Mouse (Mus musculus): ENCODE measurements at regions not wholly inside any gene's neighbourhood (a gene's known extent, or its start where the extent isn't known, plus 50 kb on each side); places are given as distances from the start of the nearest gene placed in this dataset.
"Not testable (repeated sequence)": the region's sequence is repeated elsewhere in the genome, so short reads cannot be mapped to it uniquely, and the experiment has no call there.

DNA sequence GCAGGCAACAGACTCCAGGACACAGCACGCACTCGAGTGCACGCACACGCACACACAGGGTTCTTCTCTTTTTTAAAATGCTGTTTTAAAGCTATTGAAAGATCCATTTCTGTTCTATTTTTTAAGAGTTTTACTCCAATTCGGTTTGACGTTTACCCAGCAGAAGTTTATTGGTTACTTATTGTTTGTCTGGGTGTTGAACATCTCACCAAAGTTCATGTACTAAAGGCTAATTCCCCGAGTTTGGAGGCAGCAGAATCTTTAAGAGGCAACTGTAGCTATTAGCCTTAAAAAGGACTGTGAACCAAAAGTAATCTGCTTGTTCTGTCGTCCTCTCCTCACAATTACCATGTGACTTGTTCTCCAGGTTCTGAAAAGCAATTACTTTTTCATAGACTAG lies 263.0 kb upstream of the Nfia start:
- no peak for TF ChIP-seq POLR2A (IDR thresholded peaks at IDR 0.05; ENCODE audit: borderline replicate concordance, insufficient read depth, low read length)
- TF ChIP-seq CTCF (IDR thresholded peaks at IDR 0.05; ENCODE audit: borderline replicate concordance, insufficient read depth, low read depth, low read length) = no peak
- no peaks in the 10 kb centered on the region for H3K27me3 ChIP-seq (ENCODE audit: control insufficient read depth, insufficient read depth, low read length)
- H3K4me1 ChIP-seq (ENCODE audit: control insufficient read depth, insufficient read depth, low read length) = no peaks in the 10 kb centered on the region
- H3K27ac ChIP-seq (ENCODE audit: insufficient read depth, low read length) = no peak overlapping the region
- DNase-seq = no peak
- no peak overlapping the region for H3K4me3 ChIP-seq (replicated peaks; ENCODE audit: insufficient read depth, low read depth, low read length)
- WGBS = 88% methylated on average over 8 of the region's 8 CpGs

DNA sequence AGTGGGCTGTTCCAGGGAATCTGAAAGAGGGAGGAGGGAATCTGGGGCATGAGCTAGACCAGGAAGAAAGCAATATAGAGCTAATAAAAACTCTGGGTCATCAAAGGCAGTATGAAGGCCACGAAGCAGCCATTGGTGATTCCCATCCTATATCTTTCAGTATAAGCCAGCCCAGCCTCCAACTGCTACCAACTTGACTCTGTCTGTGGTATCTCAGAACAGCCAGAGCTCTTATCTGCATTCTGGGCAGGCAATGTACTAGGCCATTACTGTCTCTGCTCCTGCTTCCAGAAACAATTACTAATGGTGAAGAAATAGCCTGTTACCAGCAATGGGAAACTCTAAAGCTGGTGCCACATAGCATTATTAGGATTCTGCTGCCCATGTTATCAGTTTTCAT lies 266.8 kb upstream of the Nfia start:
- Histone ChIP-seq H3K27ac (ENCODE audit: insufficient read depth, low read length) (no peak overlapping the region), H3K4me1 (ENCODE audit: control insufficient read depth, insufficient read depth, low read length) (no peaks in the 10 kb centered on the region), H3K27me3 (ENCODE audit: control insufficient read depth, insufficient read depth, low read length) (no peaks in the 10 kb centered on the region), H3K4me3 (replicated peaks; ENCODE audit: insufficient read depth, low read depth, low read length) (no peak overlapping the region)
- 96% methylated on average over 1 of the region's 1 CpGs for WGBS
- TF ChIP-seq POLR2A (IDR thresholded peaks at IDR 0.05; ENCODE audit: borderline replicate concordance, insufficient read depth, low read length) (no peak), CTCF (IDR thresholded peaks at IDR 0.05; ENCODE audit: borderline replicate concordance, insufficient read depth, low read depth, low read length) (no peak)
- no peak for DNase-seq

DNA sequence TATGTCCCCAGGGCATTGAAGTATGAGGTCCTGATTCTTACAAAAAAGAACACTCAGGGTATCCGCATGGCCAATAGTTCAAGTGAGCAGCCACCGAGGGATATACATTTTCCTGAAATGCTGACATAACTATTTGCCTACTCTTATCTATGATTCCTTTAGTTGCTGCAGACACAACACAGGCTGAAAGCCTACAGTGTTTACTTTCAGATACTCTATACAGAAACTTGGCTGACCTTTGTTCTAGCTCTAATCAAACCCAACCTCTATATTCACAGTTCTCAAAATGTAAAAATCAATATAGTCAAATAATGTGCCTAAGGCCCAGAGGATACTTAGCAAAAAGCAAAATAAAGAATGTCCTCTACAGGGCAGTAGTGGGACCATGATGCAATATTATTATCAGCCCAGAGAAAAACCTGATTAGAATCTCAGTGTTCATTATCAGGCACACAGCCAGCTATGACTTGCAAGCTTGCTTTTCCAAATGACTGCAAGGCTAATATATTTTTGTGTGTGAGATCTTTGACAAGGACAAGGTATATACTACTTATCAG lies 281.2 kb upstream of the Nfia start:
- TF ChIP-seq POLR2A (IDR thresholded peaks at IDR 0.05; ENCODE audit: borderline replicate concordance, insufficient read depth, low read length) (no peak), CTCF (IDR thresholded peaks at IDR 0.05; ENCODE audit: borderline replicate concordance, insufficient read depth, low read depth, low read length) (no peak)
- H3K27ac ChIP-seq (ENCODE audit: insufficient read depth, low read length) = no peak overlapping the region
- no peaks in the 10 kb centered on the region for H3K27me3 ChIP-seq (ENCODE audit: control insufficient read depth, insufficient read depth, low read length)
- no peaks in the 10 kb centered on the region for H3K4me1 ChIP-seq (ENCODE audit: control insufficient read depth, insufficient read depth, low read length)
- DNase-seq = no peak
- H3K4me3 ChIP-seq (replicated peaks; ENCODE audit: insufficient read depth, low read depth, low read length) = no peak overlapping the region
- WGBS = 92% methylated on average over 2 of the region's 2 CpGs

DNA sequence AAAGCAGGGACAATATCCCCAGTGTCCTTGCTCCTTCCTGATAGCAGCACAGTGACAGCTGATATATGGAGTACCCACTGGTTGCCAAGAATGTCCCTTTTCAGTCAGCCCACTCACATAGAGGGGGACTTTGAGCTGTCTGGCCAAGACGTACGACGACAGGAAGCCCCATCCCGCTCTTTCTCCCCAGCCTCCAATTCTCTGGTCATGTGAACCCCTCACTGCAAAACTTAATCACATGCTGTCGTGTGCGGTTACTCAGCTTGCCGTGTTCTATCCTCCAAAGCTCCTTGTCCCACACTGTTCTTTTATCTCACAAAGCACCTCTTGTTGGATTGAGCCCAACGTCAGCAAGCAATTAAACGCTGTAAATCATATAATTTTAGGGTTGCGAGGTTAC lies 286.2 kb upstream of the Nfia start:
- DNase-seq = no peak
- TF ChIP-seq CTCF (IDR thresholded peaks at IDR 0.05; ENCODE audit: borderline replicate concordance, insufficient read depth, low read depth, low read length) (no peak), POLR2A (IDR thresholded peaks at IDR 0.05; ENCODE audit: borderline replicate concordance, insufficient read depth, low read length) (no peak)
- H3K27ac ChIP-seq (ENCODE audit: insufficient read depth, low read length) = no peak overlapping the region
- 32% methylated on average over 10 of the region's 10 CpGs for WGBS
- no peaks in the 10 kb centered on the region for H3K27me3 ChIP-seq (ENCODE audit: control insufficient read depth, insufficient read depth, low read length)
- no peak overlapping the region for H3K4me3 ChIP-seq (replicated peaks; ENCODE audit: insufficient read depth, low read depth, low read length)
- H3K4me1 ChIP-seq (ENCODE audit: control insufficient read depth, insufficient read depth, low read length) = no peaks in the 10 kb centered on the region

DNA sequence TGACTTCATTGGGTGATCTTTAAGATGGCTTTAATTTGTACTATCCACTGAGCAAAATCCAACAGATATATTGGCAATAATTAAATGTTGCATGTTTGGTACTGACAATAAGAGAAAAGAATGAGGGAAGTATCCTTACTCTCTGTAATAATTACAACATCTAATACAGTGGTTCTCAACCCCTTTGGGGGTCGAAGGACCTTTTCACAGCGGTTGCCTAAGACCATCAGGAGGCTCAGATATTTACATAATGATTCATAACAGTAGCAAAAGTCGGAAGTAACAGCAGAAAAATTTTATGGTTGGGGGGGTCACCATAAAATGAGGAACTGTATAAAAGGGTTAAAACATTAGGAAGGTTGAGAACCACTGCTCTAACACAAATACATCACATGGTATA lies 287.3 kb upstream of the Nfia start:
- DNase-seq = no peak
- no peak overlapping the region for H3K27ac ChIP-seq (ENCODE audit: insufficient read depth, low read length)
- no peak overlapping the region for H3K4me3 ChIP-seq (replicated peaks; ENCODE audit: insufficient read depth, low read depth, low read length)
- WGBS = 93% methylated on average over 3 of the region's 3 CpGs
- TF ChIP-seq CTCF (IDR thresholded peaks at IDR 0.05; ENCODE audit: borderline replicate concordance, insufficient read depth, low read depth, low read length) (no peak), POLR2A (IDR thresholded peaks at IDR 0.05; ENCODE audit: borderline replicate concordance, insufficient read depth, low read length) (no peak)
- no peaks in the 10 kb centered on the region for H3K4me1 ChIP-seq (ENCODE audit: control insufficient read depth, insufficient read depth, low read length)
- no peaks in the 10 kb centered on the region for H3K27me3 ChIP-seq (ENCODE audit: control insufficient read depth, insufficient read depth, low read length)

DNA sequence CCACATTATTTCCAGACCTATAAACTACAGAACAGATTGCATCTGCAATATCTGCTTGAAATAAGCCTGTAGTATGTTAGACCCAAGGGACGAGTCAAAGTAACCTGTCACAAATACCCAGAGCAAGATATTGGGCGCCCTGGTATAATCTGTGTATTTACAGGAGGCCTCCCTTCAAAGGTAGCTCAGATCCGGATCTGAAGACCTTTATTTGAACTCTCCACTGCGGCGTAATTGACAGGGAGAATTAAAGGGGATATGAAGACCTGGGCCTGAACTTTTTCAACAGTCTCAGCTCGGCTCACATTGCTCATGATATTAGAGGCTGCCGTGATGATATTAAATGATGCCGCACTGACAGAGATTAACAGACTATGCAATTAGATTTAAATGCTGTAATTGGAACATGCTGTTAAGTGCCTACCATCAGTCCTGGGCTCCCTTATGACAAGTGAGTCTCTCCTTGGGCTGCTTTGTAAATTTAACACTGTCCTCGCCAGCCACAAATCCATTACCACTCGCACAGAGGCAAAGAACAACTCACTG lies 289.8 kb upstream of the Nfia start:
- Histone ChIP-seq H3K27ac (ENCODE audit: insufficient read depth, low read length) (no peak overlapping the region), H3K4me1 (ENCODE audit: control insufficient read depth, insufficient read depth, low read length) (no peaks in the 10 kb centered on the region), H3K27me3 (ENCODE audit: control insufficient read depth, insufficient read depth, low read length) (no peaks in the 10 kb centered on the region; the same call in 1 of the 2 replicates), H3K4me3 (replicated peaks; ENCODE audit: insufficient read depth, low read depth, low read length) (no peak overlapping the region)
- TF ChIP-seq POLR2A (IDR thresholded peaks at IDR 0.05; ENCODE audit: borderline replicate concordance, insufficient read depth, low read length) (no peak), CTCF (IDR thresholded peaks at IDR 0.05; ENCODE audit: borderline replicate concordance, insufficient read depth, low read depth, low read length) (no peak)
- WGBS = 90% methylated on average over 10 of the region's 10 CpGs
- no peak for DNase-seq

DNA sequence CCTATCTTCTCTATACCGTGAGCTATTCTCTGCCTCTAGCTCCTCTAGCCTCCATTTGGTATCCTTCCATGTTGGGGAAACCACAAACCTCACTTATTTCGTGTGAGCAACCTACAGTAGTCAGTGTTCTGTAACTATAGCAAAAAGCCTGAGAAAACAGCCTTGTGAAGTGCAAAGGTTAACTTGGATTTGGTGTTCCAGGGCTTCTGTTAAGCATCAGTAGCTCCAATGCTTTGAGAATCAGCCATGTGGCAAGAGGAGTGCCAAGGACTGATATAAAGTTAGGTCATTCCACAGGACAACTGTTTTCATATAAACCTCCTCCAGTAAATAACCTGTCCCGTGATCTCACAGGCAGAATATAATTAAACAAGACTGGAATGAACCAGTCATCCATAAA lies 290.7 kb upstream of the Nfia start:
- Histone ChIP-seq H3K27me3 (ENCODE audit: control insufficient read depth, insufficient read depth, low read length) (no peaks in the 10 kb centered on the region; the same call in 1 of the 2 replicates), H3K4me3 (replicated peaks; ENCODE audit: insufficient read depth, low read depth, low read length) (no peak overlapping the region), H3K27ac (ENCODE audit: insufficient read depth, low read length) (no peak overlapping the region), H3K4me1 (ENCODE audit: control insufficient read depth, insufficient read depth, low read length) (no peaks in the 10 kb centered on the region)
- WGBS = 92% methylated on average over 3 of the region's 3 CpGs
- TF ChIP-seq CTCF (IDR thresholded peaks at IDR 0.05; ENCODE audit: borderline replicate concordance, insufficient read depth, low read depth, low read length) (no peak), POLR2A (IDR thresholded peaks at IDR 0.05; ENCODE audit: borderline replicate concordance, insufficient read depth, low read length) (no peak)
- DNase-seq = no peak

DNA sequence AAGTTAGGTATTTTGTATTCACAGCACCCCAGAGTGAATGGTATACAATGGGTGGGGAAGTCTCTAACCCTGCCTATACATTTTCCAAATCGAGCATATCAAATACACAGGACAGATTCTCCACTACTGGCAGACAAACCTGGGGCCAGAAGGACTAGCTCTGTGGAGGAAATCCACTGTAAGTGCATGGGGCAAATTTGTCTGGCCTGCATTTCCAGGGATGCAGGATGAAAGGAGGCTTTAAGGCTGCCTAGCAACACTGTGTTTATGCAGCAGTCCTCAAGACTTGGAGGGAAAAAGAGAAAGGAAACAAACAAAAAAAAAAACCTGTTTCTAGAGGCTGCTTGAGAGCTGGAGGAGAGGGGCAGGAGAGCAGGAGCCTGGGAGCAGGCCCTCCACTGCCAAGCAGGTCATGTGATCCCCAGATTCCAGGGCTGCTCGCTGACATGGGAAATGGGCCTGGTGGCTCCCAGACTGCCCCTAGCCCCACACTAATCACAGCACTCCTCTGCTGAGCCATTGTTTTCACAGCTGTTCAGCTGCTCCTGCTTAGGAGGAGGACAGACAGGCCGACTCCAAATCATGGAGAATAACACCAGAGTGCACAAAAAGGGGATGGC lies 293.7 kb upstream of the Gm10192 start:
- Histone ChIP-seq H3K27me3 (ENCODE audit: control insufficient read depth, insufficient read depth, low read length) (no peaks in the 10 kb centered on the region; the same call in 1 of the 2 replicates), H3K4me3 (replicated peaks; ENCODE audit: insufficient read depth, low read depth, low read length) (no peak overlapping the region), H3K4me1 (ENCODE audit: control insufficient read depth, insufficient read depth, low read length) (no peaks in the 10 kb centered on the region), H3K27ac (ENCODE audit: insufficient read depth, low read length) (no peak overlapping the region)
- TF ChIP-seq CTCF (IDR thresholded peaks at IDR 0.05; ENCODE audit: borderline replicate concordance, insufficient read depth, low read depth, low read length) (no peak), POLR2A (IDR thresholded peaks at IDR 0.05; ENCODE audit: borderline replicate concordance, insufficient read depth, low read length) (no peak)
- WGBS = 29% methylated on average over 3 of the region's 3 CpGs
- DNase-seq = peak in 1 of 2 experiments; percentile 8

DNA sequence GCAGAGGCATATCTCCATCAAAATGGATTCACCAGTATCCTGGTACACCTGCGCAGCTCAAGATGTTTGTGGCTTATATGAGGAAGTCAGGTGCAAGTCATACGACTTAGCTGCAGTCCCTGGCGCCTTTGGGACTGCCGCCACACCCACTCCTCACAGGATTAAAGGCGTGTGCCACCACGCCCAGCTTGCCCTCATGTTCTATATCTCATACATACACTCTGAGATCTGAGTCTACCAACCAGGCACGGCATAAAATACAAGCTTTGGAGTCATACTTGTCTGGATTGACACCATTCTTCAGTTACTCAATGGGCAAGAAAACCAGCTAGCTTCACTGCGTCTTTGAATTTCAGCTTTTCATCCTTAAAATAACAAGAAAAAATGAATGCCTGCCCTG lies 290.5 kb upstream of the Gm10192 start:
- DNase-seq; H3K27ac ChIP-seq (ENCODE audit: insufficient read depth, low read length); H3K27me3 ChIP-seq (ENCODE audit: control insufficient read depth, insufficient read depth, low read length); H3K4me1 ChIP-seq (ENCODE audit: control insufficient read depth, insufficient read depth, low read length); H3K4me3 ChIP-seq (replicated peaks; ENCODE audit: insufficient read depth, low read depth, low read length): not testable (repeated sequence)
- 96% methylated on average over 8 of the region's 8 CpGs for WGBS

Data from cerebellum, adult 2 months (tissue).